Mouse (Mus musculus) liver, postnatal 0 days (tissue): ENCODE measurements around the gene BC030867.

Experiments
- CTCF ChIP-seq: sonication (generic); IDR thresholded peaks from 2 replicates; pipeline ENCODE4 v1.5.1; 2016; ENCODE audit warnings: antibody characterized with exemption, low read depth
- EP300 ChIP-seq: IDR thresholded peaks from 2 replicates; pipeline ENCODE4 v1.6.1; 2016; ENCODE audit warnings: antibody characterized with exemption, low read depth, mild to moderate bottlenecking

- TF ChIP-seq EP300 (no peak), CTCF (no peak)
Measured at GRCm38 (mm10) chr11:102236022-102236421, 12.7 kb upstream of the BC030867 start.
